Mouse (Mus musculus): ENCODE measurements at regions not wholly inside any gene's neighbourhood (a gene's known extent, or its start where the extent isn't known, plus 50 kb on each side); places are given as distances from the start of the nearest gene placed in this dataset.

GRCm38 (mm10) chr12:25228708-25229107 lies 131.8 kb upstream of the Id2 start:
- ATAC-seq (replicated peaks; ENCODE audit: low FRiP score, poor library complexity, severe bottlenecking): no peak

GRCm38 (mm10) chr12:25227736-25228135 lies 130.8 kb upstream of the Id2 start:
- ATAC-seq (replicated peaks; ENCODE audit: low FRiP score, poor library complexity, severe bottlenecking): no peak

- no peak for ATAC-seq (replicated peaks; ENCODE audit: low FRiP score, poor library complexity, severe bottlenecking)
These were observed 127.7 kb upstream of the Id2 start for GRCm38 (mm10) chr12:25224644-25225043.

- ATAC-seq (replicated peaks; ENCODE audit: low FRiP score, poor library complexity, severe bottlenecking): no peak
These were observed 127.3 kb upstream of the Id2 start for GRCm38 (mm10) chr12:25224201-25224600.

- no peak for ATAC-seq (replicated peaks; ENCODE audit: low FRiP score, poor library complexity, severe bottlenecking)
These were observed 126.6 kb upstream of the Id2 start for GRCm38 (mm10) chr12:25223539-25223938.

GRCm38 (mm10) chr12:25220780-25221106 lies 123.8 kb upstream of the Id2 start:
- no peak for ATAC-seq (replicated peaks; ENCODE audit: low FRiP score, poor library complexity, severe bottlenecking)

GRCm38 (mm10) chr12:25220096-25220779 lies 123.3 kb upstream of the Id2 start:
- ATAC-seq (replicated peaks; ENCODE audit: low FRiP score, poor library complexity, severe bottlenecking): no peak

- ATAC-seq (replicated peaks; ENCODE audit: low FRiP score, poor library complexity, severe bottlenecking): no peak
These were observed 122.6 kb upstream of the Id2 start for GRCm38 (mm10) chr12:25219546-25219945.

- ATAC-seq (replicated peaks; ENCODE audit: low FRiP score, poor library complexity, severe bottlenecking): no peak
These were observed 120.0 kb upstream of the Id2 start for GRCm38 (mm10) chr12:25216792-25217516.

- ATAC-seq (replicated peaks; ENCODE audit: low FRiP score, poor library complexity, severe bottlenecking): no peak
These were observed 118.3 kb upstream of the Id2 start for GRCm38 (mm10) chr12:25215266-25215665.

- ATAC-seq (replicated peaks; ENCODE audit: low FRiP score, poor library complexity, severe bottlenecking): no peak
These were observed 117.0 kb upstream of the Id2 start for GRCm38 (mm10) chr12:25213782-25214478.

- ATAC-seq (replicated peaks; ENCODE audit: low FRiP score, poor library complexity, severe bottlenecking): no peak
These were observed 114.4 kb upstream of the Id2 start for GRCm38 (mm10) chr12:25211331-25211730.

GRCm38 (mm10) chr12:25210597-25210996 lies 113.7 kb upstream of the Id2 start:
- ATAC-seq (replicated peaks; ENCODE audit: low FRiP score, poor library complexity, severe bottlenecking): no peak

GRCm38 (mm10) chr12:25209333-25209728 lies 112.4 kb upstream of the Id2 start:
- ATAC-seq (replicated peaks; ENCODE audit: low FRiP score, poor library complexity, severe bottlenecking): no peak

GRCm38 (mm10) chr12:25208670-25209332 lies 111.9 kb upstream of the Id2 start:
- ATAC-seq (replicated peaks; ENCODE audit: low FRiP score, poor library complexity, severe bottlenecking): no peak

GRCm38 (mm10) chr12:25203371-25204067 lies 106.6 kb upstream of the Id2 start:
- ATAC-seq (replicated peaks; ENCODE audit: low FRiP score, poor library complexity, severe bottlenecking): no peak

- ATAC-seq (replicated peaks; ENCODE audit: low FRiP score, poor library complexity, severe bottlenecking): no peak
These were observed 103.2 kb upstream of the Id2 start for GRCm38 (mm10) chr12:25200161-25200560.

- no peak for ATAC-seq (replicated peaks; ENCODE audit: low FRiP score, poor library complexity, severe bottlenecking)
These were observed 100.8 kb upstream of the Id2 start for GRCm38 (mm10) chr12:25197757-25198156.

GRCm38 (mm10) chr12:25196022-25196421 lies 99.1 kb upstream of the Id2 start:
- ATAC-seq (replicated peaks; ENCODE audit: low FRiP score, poor library complexity, severe bottlenecking): no peak

GRCm38 (mm10) chr12:25192216-25192615 lies 95.3 kb upstream of the Id2 start:
- no peak for ATAC-seq (replicated peaks; ENCODE audit: low FRiP score, poor library complexity, severe bottlenecking)

All from erythroid progenitor cell, adult 5-6 weeks (primary cell).